Mouse (Mus musculus) midbrain, postnatal 0 days (tissue): ENCODE results near the gene Gm20521. TPM values are rescaled to one million over a fixed set of nuclear protein-coding genes. Genes with fewer than 3 reads are reported as not detected.
A peak's percentile ranks its signal among the peaks of the same experiment; 100 is the strongest.

Source experiments
- ATAC-seq: fragments of 200-750 bp; cut with Nextera tagmentation; 2 replicates; pipeline ENCODE4 v1.8.0; 2017; ENCODE audit warnings: moderate number of reproducible peaks, mild to moderate bottlenecking, moderate TSS enrichment, moderate library complexity; ENCODE audit not compliant: low FRiP score
- DNase-seq: peaks from one replicate; pipeline ENCODE4 v3.0.0-alpha.2; 2015; ENCODE audit warnings: low spot score
- H3K27ac ChIP-seq: fragments of 300-500 bp; sonication (generic); 2 replicates; pipeline ENCODE4 v1.5.1; 2014; ENCODE audit warnings: low read depth, mild to moderate bottlenecking, low read length, mixed read lengths
- H3K27me3 ChIP-seq: fragments of 300-500 bp; sonication (generic); 2 replicates; pipeline ENCODE4 v1.6.1; 2014; ENCODE audit warnings: low read length, control low read depth, mixed read lengths; ENCODE audit not compliant: insufficient read depth
- H3K36me3 ChIP-seq: fragments of 300-500 bp; sonication (generic); 2 replicates; pipeline ENCODE4 v1.6.1; 2014; ENCODE audit warnings: low read length, control low read depth, mixed read lengths; ENCODE audit not compliant: insufficient read depth
- H3K4me1 ChIP-seq: fragments of 300-500 bp; sonication (generic); 2 replicates; pipeline ENCODE4 v1.6.1; 2014; ENCODE audit warnings: mild to moderate bottlenecking, control low read depth, antibody characterized with exemption, low read length, mixed read lengths; ENCODE audit not compliant: insufficient read depth
- H3K4me2 ChIP-seq: fragments of 300-500 bp; sonication (generic); 2 replicates; pipeline ENCODE4 v1.6.1; 2014; ENCODE audit warnings: low read depth, mild to moderate bottlenecking, low read length, mixed read lengths; ENCODE audit not compliant: poor library complexity, severe bottlenecking
- H3K4me3 ChIP-seq: fragments of 300-500 bp; sonication (generic); 2 replicates; pipeline ENCODE4 v1.5.1; 2014; ENCODE audit warnings: low read depth, mild to moderate bottlenecking, low read length, moderate library complexity
- H3K9ac ChIP-seq: fragments of 300-500 bp; sonication (generic); replicated peaks from 2 replicates; pipeline ENCODE4 v1.6.1; 2014; ENCODE audit warnings: mild to moderate bottlenecking, low read length, moderate library complexity, mixed read lengths; ENCODE audit not compliant: poor library complexity, severe bottlenecking
- H3K9me3 ChIP-seq: fragments of 300-500 bp; sonication (generic); 2 replicates; pipeline ENCODE4 v1.6.1; 2016; ENCODE audit warnings: low read length, control low read depth
- CTCF ChIP-seq: IDR thresholded peaks from 2 replicates; pipeline ENCODE4 v1.5.1; 2016; ENCODE audit warnings: antibody characterized with exemption, mild to moderate bottlenecking
- WGBS: fragments of 180-500 bp; shearing (Covaris S2); extraction: QIAGEN DNeasy Blood & Tissue Kit; methylation state at CpG from one replicate; pipeline ENCODE4 v1.1.7; 2014; 5-methylcytosine and 5-hydroxymethylcytosine counted together
- polyA plus RNA-seq: library from polyadenylated mRNA; unstranded; fragments of >200 nt; fragmentation: Nextera tagmentation; extraction: Ambion mirVana; gene quantifications from 2 replicates; pipeline ENCODE4 v1.2.1, GENCODE M21; 2015
- total RNA-seq: library from RNA; depleted of rRNA; stranded (reverse); fragments of >200 nt; gene quantifications from 2 replicates; pipeline ENCODE4 v1.2.3, GENCODE M21; 2014

Gm20521 gene
- total and polyA plus RNA-seq, 2 experiments from 2014 or later, result 0.82 to 1.6 TPM

- WGBS, result 37% methylated on average over 21 of the region's 21 CpGs
- DNase-seq (no peak), ATAC-seq (0 out of 2 replicates have a peak, but pooled peaks have one; percentile 2)
- peaks cover 8% of the 10 kb centered on the region; the same call in 1 of the 2 replicates for H3K4me1 ChIP-seq
- no peaks in the 10 kb centered on the region for H3K27me3 ChIP-seq
- peak overlapping the region; percentile 78 for H3K4me2 ChIP-seq
- 0 out of 2 replicates have a peak, but pooled peaks cover 4% of the 10 kb centered on the region for H3K36me3 ChIP-seq
- peak overlapping the region; percentile 73 for H3K4me3 ChIP-seq
- H3K9me3 ChIP-seq, result no peaks in the 10 kb centered on the region
- H3K27ac ChIP-seq, result peak overlapping the region; percentile 91
- TF ChIP-seq CTCF, result no peak
- peak overlapping the region; percentile 98 for H3K9ac ChIP-seq
Measured at GRCm38 (mm10) chr14:54884022-54884712, 926 bp downstream of the Gm20521 start.

GRCm38 (mm10) chr14:54885309-54885708 lies 2.1 kb downstream of the Gm20521 start:
- Histone ChIP-seq H3K27ac (no peak overlapping the region), H3K9me3 (no peaks in the 10 kb centered on the region), H3K4me1 (peaks cover 8% of the 10 kb centered on the region; the same call in 1 of the 2 replicates), H3K36me3 (0 out of 2 replicates have a peak, but pooled peaks cover 4% of the 10 kb centered on the region), H3K4me3 (no peak overlapping the region), H3K4me2 (no peak overlapping the region), H3K9ac (no peak overlapping the region), H3K27me3 (no peaks in the 10 kb centered on the region)
- no peak for TF ChIP-seq CTCF
- ATAC-seq (no peak), DNase-seq (no peak)
- 95% methylated on average over 11 of the region's 11 CpGs for WGBS

GRCm38 (mm10) chr14:54892200-54892599 lies 9.0 kb downstream of the Gm20521 start, which contains the start of gene Pabpn1:
Gene Pabpn1 (plus strand): TSS chr14:54892500.
- DNase-seq (no peak), ATAC-seq (no peak)
- 96% methylated on average over 3 of the region's 3 CpGs for WGBS
- Histone ChIP-seq H3K4me2 (peak within 1 kb of the TSS; percentile 37), H3K9ac (no peak within 1 kb of the TSS), H3K36me3 (peaks cover 5% of the 10 kb centered on the region), H3K27ac (peak within 1 kb of the TSS; percentile 67), H3K4me1 (no peaks in the 10 kb centered on the region), H3K27me3 (no peaks in the 10 kb centered on the region), H3K4me3 (peak within 1 kb of the TSS; percentile 73), H3K9me3 (no peaks in the 10 kb centered on the region)
- TF ChIP-seq CTCF, result no peak

GRCm38 (mm10) chr14:54893651-54894181 lies 10.5 kb downstream of the Gm20521 start:
- DNase-seq (peak; percentile 100), ATAC-seq (peak; percentile 99)
- peak overlapping the region; percentile 98 for H3K9ac ChIP-seq
- H3K27me3 ChIP-seq, result no peaks in the 10 kb centered on the region
- under 1% methylated on average over 36 of the region's 38 CpGs for WGBS
- H3K27ac ChIP-seq, result peak overlapping the region; percentile 97
- H3K4me1 ChIP-seq, result no peaks in the 10 kb centered on the region
- peaks cover 15% of the 10 kb centered on the region for H3K36me3 ChIP-seq
- peak overlapping the region; percentile 52 for H3K4me2 ChIP-seq
- no peaks in the 10 kb centered on the region for H3K9me3 ChIP-seq
- TF ChIP-seq CTCF, result 0 out of 2 replicates have a peak, but pooled peaks have one; percentile 2
- H3K4me3 ChIP-seq, result peak overlapping the region; percentile 73

DNA sequence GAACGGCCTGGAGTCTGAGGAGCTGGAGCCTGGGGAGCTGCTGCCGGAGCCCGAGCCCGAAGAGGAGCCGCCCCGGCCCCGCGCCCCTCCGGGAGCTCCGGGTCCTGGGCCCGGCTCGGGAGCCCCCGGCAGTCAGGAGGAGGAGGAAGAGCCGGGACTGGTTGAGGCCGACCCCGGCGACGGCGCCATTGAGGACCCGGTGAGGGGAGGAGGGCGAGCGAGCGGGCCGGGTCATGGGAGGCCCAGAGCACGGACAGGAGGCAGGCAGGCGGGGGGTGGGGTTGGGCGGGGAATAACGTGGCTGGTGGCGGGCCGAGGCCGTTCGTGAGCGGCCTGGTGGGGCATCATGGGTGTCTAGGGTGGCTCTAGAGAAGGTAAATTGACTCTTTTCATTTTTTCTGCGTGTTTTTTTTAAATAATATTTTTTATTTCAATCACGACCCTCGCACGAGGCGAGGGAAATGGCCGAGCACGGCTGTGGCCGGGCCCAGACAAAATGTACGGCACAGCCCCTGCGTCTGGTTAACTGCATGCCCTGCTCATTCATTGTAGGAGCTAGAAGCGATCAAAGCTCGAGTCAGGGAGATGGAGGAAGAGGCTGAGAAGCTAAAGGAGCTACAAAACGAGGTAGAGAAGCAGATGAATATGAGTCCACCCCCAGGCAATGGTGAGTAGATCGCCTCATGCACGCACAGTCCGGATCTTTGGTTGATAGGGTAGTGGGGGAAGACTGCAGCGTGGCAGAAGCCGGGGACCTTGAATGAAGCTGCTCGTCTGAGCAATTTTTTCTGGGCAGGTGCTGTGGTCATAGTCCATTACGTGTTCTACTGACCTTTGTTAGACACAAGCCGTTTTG lies 11.3 kb downstream of the Gm20521 start:
- ATAC-seq, result peak; percentile 52

More for the DNA sequence above, 11.3 kb downstream of the Gm20521 start:
- Histone ChIP-seq H3K4me1 (no peaks in the 10 kb centered on the region), H3K9me3 (no peaks in the 10 kb centered on the region), H3K36me3 (peaks cover 15% of the 10 kb centered on the region), H3K27me3 (no peaks in the 10 kb centered on the region), H3K27ac (peak overlapping the region; percentile 97), H3K4me2 (peak overlapping the region; percentile 52), H3K9ac (peak overlapping the region; percentile 98), H3K4me3 (peak overlapping the region; percentile 73)
- TF ChIP-seq CTCF, result no peak
- DNase-seq, result peak; percentile 48
- WGBS, result under 1% methylated on average over 52 of the region's 54 CpGs
